27 mouse cellular contexts compared by ENCODE assay signal in the genomic region with DNA sequence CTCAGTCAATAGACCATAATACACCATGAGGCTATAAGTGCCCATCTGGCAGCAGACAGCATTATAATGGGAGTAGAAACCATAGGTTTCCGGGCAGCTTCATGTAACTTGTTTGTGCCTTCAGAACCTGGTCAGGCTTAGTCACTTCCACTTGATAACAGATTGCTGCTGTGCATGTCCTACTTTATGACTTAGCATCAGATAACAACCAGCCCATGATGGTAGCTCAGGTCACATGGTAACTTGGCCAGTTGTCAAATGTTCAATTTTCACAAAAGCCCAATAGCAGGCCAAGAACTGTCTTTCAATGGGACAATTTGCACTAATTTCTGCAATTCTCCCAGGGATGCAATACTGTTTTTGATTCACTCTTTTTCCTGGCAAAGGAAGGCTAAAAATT. TPM values are rescaled to one million over a fixed set of nuclear protein-coding genes. Genes with fewer than 3 reads are reported as not detected.
DNase-seq lines count a peak whose midpoint lies in the region; ATAC-seq and TF ChIP-seq lines count a peak whose summit lies in the region.
"Had no signal": no experiment of that assay in that cellular context is flagged by ENCODE, and none has a peak within 500 bp of the region (broad histone marks: within the 10 kb centered on the region; RNA-seq: fewer than 3 reads in every experiment).

No protein-coding gene starts in this region.

- no peak overlapping the region for H3K4me3 ChIP-seq in intestine, embryonic 16.5 days (ENCODE audit: low read length)
- no peak overlapping the region for H3K4me3 ChIP-seq in intestine, embryonic 15.5 days (replicated peaks)
- H3K4me3 ChIP-seq in intestine, postnatal 0 days (ENCODE audit: low read depth, low read length): no peak overlapping the region
- H3K4me3 ChIP-seq: forebrain, embryonic 13.5 days; gastrocnemius, adult 2 months; heart, embryonic 12.5 days; heart, embryonic 15.5 days; hindbrain, embryonic 10.5 days; hindbrain, embryonic 13.5 days had no signal

- H3K27me3 ChIP-seq in intestine, embryonic 16.5 days (replicated peaks; ENCODE audit: control insufficient read depth, insufficient read depth, low read length): no peaks in the 10 kb centered on the region
- H3K27me3 ChIP-seq in intestine, embryonic 15.5 days (replicated peaks): no peaks in the 10 kb centered on the region
- H3K27me3 ChIP-seq in intestine, postnatal 0 days (replicated peaks; ENCODE audit: control insufficient read depth, insufficient read depth, low read length): no peaks in the 10 kb centered on the region
- H3K27me3 ChIP-seq: forebrain, embryonic 13.5 days; heart, embryonic 12.5 days; heart, embryonic 15.5 days; hindbrain, embryonic 13.5 days had no signal

- no peaks in the 10 kb centered on the region for H3K36me3 ChIP-seq in intestine, embryonic 16.5 days (ENCODE audit: control insufficient read depth, insufficient read depth, low read length)
- H3K36me3 ChIP-seq in intestine, embryonic 15.5 days: peaks cover 16% of the 10 kb centered on the region; the same call in 1 of the 2 replicates
- peaks cover 31% of the 10 kb centered on the region for H3K36me3 ChIP-seq in intestine, postnatal 0 days (ENCODE audit: control insufficient read depth, insufficient read depth)

- no peak overlapping the region for H3K4me2 ChIP-seq in intestine, embryonic 16.5 days (ENCODE audit: low read depth, low read length)
- no peak overlapping the region for H3K4me2 ChIP-seq in intestine, embryonic 15.5 days (replicated peaks)
- no peak overlapping the region for H3K4me2 ChIP-seq in intestine, postnatal 0 days (replicated peaks; ENCODE audit: low read depth)
- H3K4me2 ChIP-seq: forebrain, embryonic 13.5 days; heart, embryonic 12.5 days; heart, embryonic 15.5 days; hindbrain, embryonic 13.5 days had no signal

- peak; percentile 69 for DNase-seq in MN1 (ENCODE audit: low spot score)
- DNase-seq in brain, adult 2 months (ENCODE audit: low read depth, low spot score): peak; percentile 34
- DNase-seq in gastrocnemius, postnatal 10 days: no peak
- DNase-seq in T-cell, adult 2 months (ENCODE audit: low spot score): no peak
- no peak for DNase-seq in lung, postnatal 25 days (ENCODE audit: low spot score)
- DNase-seq: adrenal gland, adult 2 months; adrenal gland, postnatal 14 days; cerebellum, adult 18-20 months; cerebellum, adult 9-10 months; cerebellum, postnatal 14 days; forebrain, postnatal 0 days; gastrocnemius, adult 2 months; gastrocnemius, postnatal 25 days; heart, adult 18-20 months; heart, postnatal 10 days; heart, postnatal 36 days; kidney, adult 11 months; kidney, adult 8-10 months had no signal

- TF ChIP-seq CTCF in intestine, postnatal 0 days (IDR thresholded peaks at IDR 0.05; ENCODE audit: low read depth): no peak

- no peaks in the 10 kb centered on the region for H3K4me1 ChIP-seq in intestine, embryonic 16.5 days (ENCODE audit: control insufficient read depth, insufficient read depth, low read length)
- no peaks in the 10 kb centered on the region for H3K4me1 ChIP-seq in intestine, embryonic 15.5 days (replicated peaks)
- no peaks in the 10 kb centered on the region for H3K4me1 ChIP-seq in intestine, postnatal 0 days (replicated peaks; ENCODE audit: control insufficient read depth, insufficient read depth, low read length)
- H3K4me1 ChIP-seq: forebrain, embryonic 13.5 days; heart, embryonic 12.5 days; heart, embryonic 15.5 days; hindbrain, embryonic 10.5 days; hindbrain, embryonic 13.5 days had no signal

- ATAC-seq in intestine, embryonic 16.5 days: peak; percentile 50; the same call in 1 of the 2 replicates
- ATAC-seq in intestine, embryonic 15.5 days: no peak
- ATAC-seq in intestine, postnatal 0 days: no peak
- ATAC-seq: forebrain, embryonic 13.5 days; forebrain, postnatal 0 days; hindbrain, embryonic 16.5 days had no signal

- 0 out of 2 replicates have a peak overlapping the region, but pooled peaks have one; percentile 13 for H3K27ac ChIP-seq in intestine, embryonic 16.5 days (ENCODE audit: low read length)
- H3K27ac ChIP-seq in intestine, embryonic 15.5 days: no peak overlapping the region
- peak overlapping the region; percentile 21; the same call in 1 of the 2 replicates for H3K27ac ChIP-seq in intestine, postnatal 0 days (ENCODE audit: low read depth, low read length)
- H3K27ac ChIP-seq: forebrain, embryonic 13.5 days; gastrocnemius, adult 2 months; heart, embryonic 15.5 days; hindbrain, embryonic 10.5 days; hindbrain, embryonic 13.5 days had no signal

- no peak overlapping the region for H3K9ac ChIP-seq in intestine, embryonic 16.5 days (ENCODE audit: low read depth, low read length)
- no peak overlapping the region for H3K9ac ChIP-seq in intestine, embryonic 15.5 days
- H3K9ac ChIP-seq in intestine, postnatal 0 days (ENCODE audit: low read depth, low read length): no peak overlapping the region
- H3K9ac ChIP-seq: forebrain, embryonic 13.5 days; forebrain, postnatal 0 days; heart, embryonic 12.5 days; heart, embryonic 15.5 days; hindbrain, embryonic 13.5 days had no signal

- H3K9me3 ChIP-seq in intestine, embryonic 16.5 days (ENCODE audit: control insufficient read depth, low read length): no peaks in the 10 kb centered on the region
- no peaks in the 10 kb centered on the region for H3K9me3 ChIP-seq in intestine, embryonic 15.5 days
- H3K9me3 ChIP-seq in intestine, postnatal 0 days (ENCODE audit: control insufficient read depth): no peaks in the 10 kb centered on the region
- H3K9me3 ChIP-seq: forebrain, embryonic 13.5 days; heart, embryonic 12.5 days; heart, embryonic 15.5 days; hindbrain, embryonic 10.5 days; hindbrain, embryonic 13.5 days had no signal

- 83% methylated on average over 1 of the region's 1 CpGs for WGBS in intestine, embryonic 16.5 days
- WGBS in intestine, embryonic 15.5 days: 91% methylated on average over 1 of the region's 1 CpGs
- 61% methylated on average over 1 of the region's 1 CpGs for WGBS in intestine, postnatal 0 days

RNA-seq across cellular contexts. Expression of gene Ehmt1, which starts 48.5 kb away (rescaled TPM):
- 51.7 and 56.0 TPM in 2 replicates for polyA plus RNA-seq in intestine, embryonic 16.5 days (2015; fragmentation: Nextera tagmentation; extraction: Ambion mirVana)
- 71.7 and 72.4 TPM in 2 replicates for polyA plus RNA-seq in intestine, embryonic 15.5 days (2015; fragmentation: Nextera tagmentation; extraction: Ambion mirVana)
- 19.8 and 21.6 TPM in 2 replicates for polyA plus RNA-seq in intestine, postnatal 0 days (2015; fragmentation: Nextera tagmentation; extraction: Ambion mirVana)
- 10 to 100 TPM; 36.3 to 48.6 TPM for total RNA-seq in gastrocnemius, postnatal 10 days (2021)

Comparison
In these comparisons a context has a peak if more than half of its experiments do, and no peak if none do; other contexts are left out.
1. DNase-seq: peak in MN1 (single experiment) and brain, adult 2 months (single experiment); none in gastrocnemius, postnatal 10 days (single experiment), T-cell, adult 2 months (single experiment) and lung, postnatal 25 days (single experiment).